Mouse (Mus musculus): ENCODE results near the gene Tlr9. TPM values are rescaled to one million over a fixed set of nuclear protein-coding genes. Genes with fewer than 3 reads are reported as not detected.
A peak's percentile ranks its signal among the peaks of the same experiment; 100 is the strongest.

The Tlr9 gene
- polyA plus RNA-seq, 1 experiment from 2014 or later, result 0.09 TPM

DNA sequence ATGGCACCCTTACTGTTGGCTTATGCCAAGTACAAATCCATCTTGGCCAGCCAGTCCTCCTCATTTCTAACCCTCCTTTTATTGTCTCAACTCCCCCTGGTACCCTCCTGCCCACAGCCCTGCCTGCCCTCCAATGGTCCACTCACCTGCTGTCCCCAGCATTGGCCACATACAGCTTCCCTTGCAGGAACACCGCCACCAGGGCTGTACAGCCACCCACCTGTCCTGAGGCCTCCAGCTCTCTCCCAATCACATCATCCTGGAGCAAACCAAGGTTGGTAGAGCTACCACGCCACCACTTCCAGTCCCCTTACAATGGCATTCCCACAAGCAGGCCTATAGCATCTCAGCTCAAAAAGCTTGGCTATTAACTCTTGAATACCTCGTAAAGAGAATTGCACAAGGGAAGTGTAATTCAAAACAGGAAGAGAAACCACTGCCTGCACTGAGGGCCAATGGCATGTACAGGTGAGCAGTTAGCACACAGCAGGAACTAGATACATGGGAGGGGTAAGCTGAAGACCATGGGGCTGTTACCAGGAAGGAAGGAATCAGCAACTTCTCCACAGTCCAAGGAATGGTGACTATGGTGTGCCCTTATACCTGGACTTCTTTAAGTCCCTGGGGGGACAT is 25.2 kb upstream of the Tlr9 start:
- DNase-seq (no peak), ATAC-seq (ENCODE audit: insufficient read depth) (no peak)
- no peak for TF ChIP-seq CTCF (IDR thresholded peaks at IDR 0.05; ENCODE audit: low read depth)
- Histone ChIP-seq H3K9me3 (ENCODE audit: low read depth, low read length) (no peaks in the 10 kb centered on the region), H3K9ac (no peak overlapping the region), H3K4me3 (ENCODE audit: low read depth, low read length) (no peak overlapping the region), H3K27me3 (ENCODE audit: insufficient read depth, low read length) (no peaks in the 10 kb centered on the region), H3K4me2 (no peak overlapping the region), H3K4me1 (ENCODE audit: insufficient read depth) (peaks cover 9% of the 10 kb centered on the region), H3K36me3 (ENCODE audit: insufficient read depth) (peaks cover 45% of the 10 kb centered on the region), H3K27ac (ENCODE audit: low read depth) (no peak overlapping the region)
- 85% methylated on average over 3 of the region's 3 CpGs for WGBS

DNA sequence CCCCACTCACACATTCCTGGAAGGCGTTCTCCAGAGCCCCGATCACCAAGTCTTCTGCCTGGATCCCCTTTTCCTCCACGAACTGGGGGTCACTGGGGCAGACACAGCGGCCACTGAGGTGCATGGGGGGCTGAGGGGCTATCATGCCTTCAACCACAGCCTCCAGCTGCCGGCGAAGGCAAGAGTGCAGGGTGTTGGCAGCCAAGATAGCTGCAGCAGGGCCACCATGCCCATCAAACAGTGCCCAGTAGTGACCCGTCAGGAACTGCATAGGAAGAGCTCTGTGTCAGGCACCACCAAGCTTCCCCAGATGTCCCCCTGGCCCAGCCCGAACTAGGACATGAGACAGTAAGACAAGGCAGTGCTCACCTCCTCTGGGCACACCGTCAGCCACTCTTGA is 24.7 kb upstream of the Tlr9 start:
- peak overlapping the region; percentile 79 for H3K4me2 ChIP-seq
- H3K9me3 ChIP-seq (ENCODE audit: low read depth, low read length), result no peaks in the 10 kb centered on the region
- TF ChIP-seq CTCF (IDR thresholded peaks at IDR 0.05; ENCODE audit: low read depth), result no peak
- WGBS, result 86% methylated on average over 9 of the region's 9 CpGs
- ATAC-seq (ENCODE audit: insufficient read depth) (no peak), DNase-seq (no peak)
- H3K27ac ChIP-seq (ENCODE audit: low read depth), result no peak overlapping the region
- peak overlapping the region; percentile 64; the same call in 1 of the 2 replicates for H3K4me3 ChIP-seq (ENCODE audit: low read depth, low read length)
- peaks cover 42% of the 10 kb centered on the region for H3K36me3 ChIP-seq (ENCODE audit: insufficient read depth)
- peaks cover 11% of the 10 kb centered on the region for H3K4me1 ChIP-seq (ENCODE audit: insufficient read depth)
- H3K9ac ChIP-seq, result no peak overlapping the region
- no peaks in the 10 kb centered on the region for H3K27me3 ChIP-seq (ENCODE audit: insufficient read depth, low read length)

DNA sequence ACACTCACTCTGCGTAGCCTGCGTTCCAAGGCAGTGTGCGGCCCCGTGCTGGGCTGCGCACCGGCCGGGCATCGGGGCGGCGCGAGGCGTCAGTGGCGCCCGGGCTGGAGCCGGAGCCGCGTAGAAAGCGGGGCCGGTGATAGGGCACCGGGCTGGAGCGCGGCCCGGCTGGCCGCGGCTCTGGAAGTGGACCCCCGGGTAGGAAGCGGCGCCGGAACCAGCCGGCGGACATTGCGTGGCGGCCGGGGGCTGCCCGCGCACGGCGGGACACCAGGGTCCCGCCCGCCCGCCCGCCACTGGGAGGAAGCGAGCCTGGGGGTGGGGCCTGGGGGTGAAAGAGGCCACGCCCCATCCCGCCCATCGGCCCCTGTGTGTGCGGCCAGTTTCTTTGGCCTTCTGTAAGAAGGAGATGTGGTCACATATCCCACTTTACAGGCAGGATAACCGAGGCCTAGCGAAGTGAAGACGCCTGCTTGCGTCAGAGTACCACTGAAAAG is 23.4 kb upstream of the Tlr9 start:
- under 1% methylated on average over 49 of the region's 51 CpGs for WGBS
- H3K9me3 ChIP-seq (ENCODE audit: low read depth, low read length), result no peaks in the 10 kb centered on the region
- peak; percentile 87 for DNase-seq
- peak overlapping the region; percentile 68 for H3K9ac ChIP-seq
- no peaks in the 10 kb centered on the region for H3K27me3 ChIP-seq (ENCODE audit: insufficient read depth, low read length)
- TF ChIP-seq CTCF (IDR thresholded peaks at IDR 0.05; ENCODE audit: low read depth), result no peak
- peak overlapping the region; percentile 64 for H3K4me3 ChIP-seq (ENCODE audit: low read depth, low read length)
- peak overlapping the region; percentile 67 for H3K27ac ChIP-seq (ENCODE audit: low read depth)
- peaks cover 18% of the 10 kb centered on the region for H3K4me1 ChIP-seq (ENCODE audit: insufficient read depth)
- H3K36me3 ChIP-seq (ENCODE audit: insufficient read depth), result peaks cover 35% of the 10 kb centered on the region
- peak; percentile 64 for ATAC-seq (ENCODE audit: insufficient read depth)
- peak overlapping the region; percentile 79 for H3K4me2 ChIP-seq

DNA sequence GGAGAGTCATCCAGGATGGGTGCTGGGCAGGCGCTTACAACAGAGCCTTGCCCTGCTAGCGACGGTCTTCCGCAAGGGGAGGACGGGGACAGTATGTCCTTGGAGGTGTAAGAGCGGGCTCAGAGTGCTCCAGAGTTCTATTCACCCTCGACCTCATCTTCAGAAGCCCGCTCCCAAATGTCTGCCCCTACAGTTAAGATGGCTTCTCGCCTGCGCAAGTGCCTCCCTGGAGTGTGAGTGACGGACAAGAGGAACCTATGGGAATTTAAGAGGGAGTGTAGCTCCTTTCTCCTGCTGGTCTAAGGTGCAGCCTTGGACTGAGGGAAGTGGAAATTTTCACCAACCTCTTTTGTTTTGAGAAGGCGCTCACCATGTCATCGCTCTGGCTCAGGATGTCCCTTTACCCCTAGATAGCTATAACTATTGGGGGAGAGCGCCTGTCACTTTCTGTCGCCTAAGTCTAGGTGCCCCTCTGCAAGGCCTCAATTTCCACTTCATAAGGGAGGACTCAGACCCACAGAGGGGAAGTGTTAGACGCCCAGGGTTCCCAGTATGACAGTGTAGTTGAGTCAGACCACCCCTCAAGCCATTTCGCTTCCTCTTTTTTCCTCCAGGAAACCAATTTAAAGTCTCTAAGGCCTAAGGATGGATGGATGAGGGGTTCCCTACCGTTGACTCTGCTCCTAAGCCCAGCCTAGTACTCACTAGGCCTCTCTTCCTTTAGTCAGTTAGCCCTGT is 22.7 kb upstream of the Tlr9 start, which contains the start of gene Ppm1m:
Ppm1m (minus strand) TSS at position 212 of the 738 bp plus-strand sequence.
- Histone ChIP-seq H3K27me3 (ENCODE audit: insufficient read depth, low read length) (no peaks in the 10 kb centered on the region), H3K4me1 (ENCODE audit: insufficient read depth) (peaks cover 21% of the 10 kb centered on the region), H3K36me3 (ENCODE audit: insufficient read depth) (peaks cover 30% of the 10 kb centered on the region), H3K9ac (peak within 1 kb of the TSS; percentile 68), H3K4me3 (ENCODE audit: low read depth, low read length) (peak within 1 kb of the TSS; percentile 64), H3K27ac (ENCODE audit: low read depth) (peak within 1 kb of the TSS; percentile 67), H3K4me2 (peak within 1 kb of the TSS; percentile 79), H3K9me3 (ENCODE audit: low read depth, low read length) (no peaks in the 10 kb centered on the region)
- DNase-seq (no peak), ATAC-seq (ENCODE audit: insufficient read depth) (peak; percentile 3; the same call in 1 of the 2 replicates)
- WGBS, result 39% methylated on average over 18 of the region's 18 CpGs
- no peak for TF ChIP-seq CTCF (IDR thresholded peaks at IDR 0.05; ENCODE audit: low read depth)

DNA sequence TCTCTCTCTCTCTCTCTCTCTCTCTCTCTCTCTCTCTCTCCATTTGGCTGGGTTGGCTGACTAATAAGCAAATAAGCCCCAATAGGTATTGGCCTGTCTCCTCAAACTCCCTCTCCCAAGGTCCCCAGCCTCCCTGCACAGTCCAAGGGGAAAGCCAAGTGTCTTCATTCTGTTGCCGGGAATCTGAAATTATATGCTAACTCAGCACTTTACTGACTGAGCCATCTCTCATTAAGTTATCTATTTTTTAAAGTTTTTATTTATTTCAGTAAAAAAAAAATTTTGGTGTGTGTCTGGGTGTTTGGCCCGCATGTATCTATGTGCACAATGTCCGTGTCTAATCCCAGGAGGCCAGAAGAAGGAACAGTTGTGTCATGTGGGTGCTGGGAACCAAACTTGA is 20.5 kb upstream of the Tlr9 start:
- Histone ChIP-seq H3K4me1 (ENCODE audit: insufficient read depth) (peaks cover 21% of the 10 kb centered on the region), H3K9ac (no peak overlapping the region), H3K36me3 (ENCODE audit: insufficient read depth) (0 out of 2 replicates have a peak, but pooled peaks cover 9% of the 10 kb centered on the region), H3K27ac (ENCODE audit: low read depth) (no peak overlapping the region), H3K4me2 (peak overlapping the region; percentile 70), H3K4me3 (ENCODE audit: low read depth, low read length) (no peak overlapping the region; the same call in 1 of the 2 replicates), H3K9me3 (ENCODE audit: low read depth, low read length) (no peaks in the 10 kb centered on the region), H3K27me3 (ENCODE audit: insufficient read depth, low read length) (no peaks in the 10 kb centered on the region)
- no peak for ATAC-seq (ENCODE audit: insufficient read depth)
- DNase-seq, result no peak
- 71% methylated on average over 3 of the region's 3 CpGs for WGBS
- TF ChIP-seq CTCF (IDR thresholded peaks at IDR 0.05; ENCODE audit: low read depth), result no peak

DNA sequence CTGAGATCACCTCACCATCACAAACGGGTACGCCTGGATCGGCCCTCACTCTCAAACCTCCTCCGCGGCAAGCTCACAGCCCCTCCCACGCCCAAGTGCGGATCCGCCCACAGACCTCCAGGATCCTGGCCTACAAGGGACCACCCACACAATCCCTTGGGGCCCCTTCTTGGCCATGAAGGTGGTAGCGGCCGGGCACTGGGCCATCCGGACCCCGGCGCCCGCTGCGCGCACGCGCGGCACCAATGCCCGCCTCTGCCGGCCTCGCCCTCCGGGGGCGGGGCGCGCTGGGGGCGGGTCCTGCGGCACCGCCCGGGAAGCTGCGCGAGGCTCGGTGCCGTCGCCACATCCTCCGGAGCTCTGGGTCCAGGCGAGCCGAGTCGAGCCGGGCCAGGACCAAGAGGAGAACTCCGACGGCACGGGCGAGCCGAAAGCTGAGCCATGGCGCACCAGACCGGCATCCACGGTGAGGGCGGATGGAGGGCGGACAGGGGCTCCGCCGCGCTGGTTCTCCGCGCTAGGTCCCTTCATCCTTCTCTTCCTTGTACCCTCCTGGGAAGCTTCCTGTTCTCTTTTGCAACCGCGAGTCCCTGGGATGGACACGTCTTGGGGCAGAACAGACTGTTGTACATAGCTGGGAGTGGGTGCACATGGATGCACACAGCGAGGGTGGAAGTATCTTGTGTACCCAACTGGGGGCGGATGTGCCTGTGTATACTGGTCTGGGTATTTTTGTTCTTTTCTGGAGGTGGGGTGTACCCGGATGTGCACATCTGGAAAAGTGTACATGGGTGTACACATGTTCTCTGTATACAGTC is 19.4 kb upstream of the Tlr9 start, which contains the start of gene Twf2:
Twf2 (plus strand) TSS at position 290 of the 818 bp plus-strand sequence.
- H3K9me3 ChIP-seq (ENCODE audit: low read depth, low read length), result no peaks in the 10 kb centered on the region
- H3K27me3 ChIP-seq (ENCODE audit: insufficient read depth, low read length), result no peaks in the 10 kb centered on the region
- peak within 1 kb of the TSS; percentile 69 for H3K9ac ChIP-seq
- ATAC-seq (ENCODE audit: insufficient read depth) (peak; percentile 88), DNase-seq (peak; percentile 98)
- peaks cover 16% of the 10 kb centered on the region for H3K4me1 ChIP-seq (ENCODE audit: insufficient read depth)
- H3K36me3 ChIP-seq (ENCODE audit: insufficient read depth), result no peaks in the 10 kb centered on the region
- peak within 1 kb of the TSS; percentile 64 for H3K4me3 ChIP-seq (ENCODE audit: low read depth, low read length)
- peak within 1 kb of the TSS; percentile 70 for H3K4me2 ChIP-seq
- 1% methylated on average over 58 of the region's 61 CpGs for WGBS
- peak within 1 kb of the TSS; percentile 69 for H3K27ac ChIP-seq (ENCODE audit: low read depth)
- no peak; the same call in 1 of the 2 replicates for TF ChIP-seq CTCF (IDR thresholded peaks at IDR 0.05; ENCODE audit: low read depth)
